Mouse (Mus musculus): ENCODE results near the gene Gm5737.

DNA sequence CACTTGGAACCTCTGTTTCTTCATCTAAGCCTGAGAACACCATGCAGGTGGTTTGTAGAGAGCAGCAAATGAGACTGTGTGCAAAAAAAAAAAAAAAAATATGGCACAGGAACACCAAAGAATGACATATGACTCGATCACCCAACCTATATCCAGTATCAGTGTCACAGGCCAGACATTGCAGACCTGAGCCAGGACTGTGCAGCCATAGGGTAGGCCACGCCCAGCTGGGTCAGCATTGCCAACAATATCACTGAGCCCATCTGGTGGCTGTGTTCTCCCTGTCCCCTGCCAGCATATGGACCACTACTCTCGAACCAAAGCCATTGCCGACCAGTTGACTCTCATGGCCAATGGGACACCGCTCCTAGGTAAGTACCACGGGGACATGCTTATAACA is 5.4 kb downstream of the Gm5737 start:
- TF ChIP-seq CTCF (IDR thresholded peaks at IDR 0.05; ENCODE audit: low read depth), result no peak
- no peak for TF ChIP-seq EP300 (IDR thresholded peaks at IDR 0.05; ENCODE audit: low read depth)

Measured in liver, postnatal 0 days (tissue).